Mouse (Mus musculus): ENCODE measurements around the gene Hist1h4n.
"Not testable (repeated sequence)": the region's sequence is repeated elsewhere in the genome, so short reads cannot be mapped to it uniquely, and the experiment has no call there.

Gene Hist1h4n

GRCm38 (mm10) chr13:21831418-21832394 lies at the start of gene Hist1h4n:
Gene Hist1h4n (minus strand): TSS chr13:21832196.
- peak; percentile 43 for DNase-seq

GRCm38 (mm10) chr13:21880735-21881134 lies 48.7 kb upstream of the Hist1h4n start:
- no peak for DNase-seq

DNA sequence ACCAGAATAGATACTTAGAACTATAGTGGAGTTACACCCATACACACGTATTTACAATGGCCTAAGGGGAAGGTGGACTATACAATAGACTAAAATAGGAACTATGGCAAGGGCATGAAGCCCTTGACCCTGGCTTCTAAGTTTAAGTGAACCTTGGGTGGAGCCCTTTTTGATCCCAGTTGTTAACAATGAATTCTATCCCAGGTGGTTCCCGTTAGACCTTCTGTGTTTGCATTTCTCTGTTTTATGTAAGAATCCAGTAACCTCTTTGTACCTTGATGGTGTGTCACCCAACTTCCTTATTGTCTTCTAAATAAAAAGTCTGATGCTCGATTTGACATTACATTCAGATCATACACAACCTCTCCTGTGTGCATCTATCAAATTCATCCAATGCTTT lies 33.5 kb upstream of the Hist1h4n start:
- not testable (repeated sequence) for DNase-seq

DNA sequence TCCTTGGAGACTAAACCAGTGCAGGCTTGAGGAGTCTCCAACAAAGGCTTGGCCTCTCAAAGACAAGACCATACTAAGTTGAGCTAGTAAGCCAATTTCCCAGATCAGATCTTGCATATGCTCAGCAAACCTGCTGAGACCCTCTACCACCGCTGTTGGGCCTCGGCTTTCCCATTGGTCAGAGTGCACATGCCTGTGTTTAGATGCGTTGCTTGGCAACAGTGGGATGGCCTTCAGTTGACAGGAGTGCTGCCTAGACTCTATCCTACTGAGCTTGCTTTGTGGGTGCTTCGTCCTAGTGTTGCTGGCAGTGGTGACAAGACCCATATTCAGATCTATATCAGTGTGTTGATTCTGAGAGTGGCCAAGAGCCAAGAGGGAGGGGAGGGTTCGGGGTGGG lies 29.6 kb upstream of the Hist1h4n start:
- no peak for DNase-seq

GRCm38 (mm10) chr13:21855698-21856162 lies 23.7 kb upstream of the Hist1h4n start:
- peak; percentile 31 for DNase-seq

- DNase-seq: peak; percentile 71
These were observed 23.1 kb upstream of the Hist1h4n start for GRCm38 (mm10) chr13:21855146-21855545.

- DNase-seq: no peak
These were observed 20.4 kb upstream of the Hist1h4n start for GRCm38 (mm10) chr13:21852215-21852945.

DNA sequence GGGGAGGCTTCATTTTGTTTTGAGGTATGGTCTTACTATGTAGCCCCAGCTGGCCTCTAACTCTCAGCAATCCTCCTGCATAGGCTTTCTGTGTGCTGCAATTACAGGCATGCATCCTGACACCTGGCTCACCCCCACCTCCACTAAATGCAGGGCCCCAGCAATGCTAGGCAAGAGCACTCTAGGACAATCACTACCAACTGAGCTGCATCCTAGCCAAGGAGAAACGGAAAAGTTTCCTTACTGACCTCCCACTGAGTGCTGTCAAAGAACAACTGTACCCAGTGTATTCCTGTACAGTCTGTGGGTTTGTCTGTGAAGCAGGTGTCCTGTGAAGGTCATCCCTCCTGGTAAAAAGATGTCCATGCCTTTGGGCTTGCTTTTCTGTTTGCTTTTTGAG lies 18.7 kb upstream of the Hist1h4n start:
- not testable (repeated sequence) for DNase-seq

DNA sequence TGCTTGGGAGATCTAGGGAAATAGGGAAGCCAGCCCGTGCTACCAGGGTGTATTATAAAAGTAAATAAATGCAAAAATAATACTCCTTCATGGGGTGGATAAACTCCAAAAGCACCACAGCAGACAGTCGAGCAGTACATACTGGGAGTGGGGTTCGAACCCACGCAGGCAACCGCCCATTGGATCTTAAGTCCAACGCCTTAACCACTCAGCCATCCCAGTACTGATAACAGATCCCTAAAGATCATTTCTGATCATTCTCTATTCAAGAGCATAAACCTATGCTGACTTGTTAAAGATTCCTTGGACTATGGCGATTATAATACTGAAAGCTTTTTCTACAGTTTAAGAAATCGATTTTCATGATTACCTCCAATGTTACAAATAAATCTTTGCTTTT lies 15.9 kb upstream of the Hist1h4n start:
- DNase-seq: no peak

- not testable (repeated sequence) for DNase-seq
These were observed 14.4 kb upstream of the Hist1h4n start for GRCm38 (mm10) chr13:21846356-21846755.

DNA sequence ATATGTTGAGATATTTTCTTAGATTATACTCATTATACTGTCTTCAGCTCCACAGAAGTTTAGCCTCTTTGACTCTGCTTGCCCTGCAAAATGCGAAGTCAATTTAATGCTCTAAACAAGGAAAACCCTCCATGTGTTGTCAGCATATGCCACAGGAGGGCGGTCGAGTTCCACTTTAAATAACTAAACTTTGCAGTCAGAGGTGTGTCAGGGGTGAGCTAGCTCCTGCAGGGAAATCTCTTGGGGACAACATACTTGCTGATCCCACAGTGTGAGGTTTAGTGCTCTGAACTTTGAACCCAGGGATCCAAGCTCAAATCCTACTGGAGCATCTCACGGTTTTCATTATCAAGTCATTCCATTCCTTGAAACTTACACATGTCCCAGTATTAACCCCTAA lies 8.5 kb upstream of the Hist1h4n start:
- DNase-seq: not testable (repeated sequence)

DNA sequence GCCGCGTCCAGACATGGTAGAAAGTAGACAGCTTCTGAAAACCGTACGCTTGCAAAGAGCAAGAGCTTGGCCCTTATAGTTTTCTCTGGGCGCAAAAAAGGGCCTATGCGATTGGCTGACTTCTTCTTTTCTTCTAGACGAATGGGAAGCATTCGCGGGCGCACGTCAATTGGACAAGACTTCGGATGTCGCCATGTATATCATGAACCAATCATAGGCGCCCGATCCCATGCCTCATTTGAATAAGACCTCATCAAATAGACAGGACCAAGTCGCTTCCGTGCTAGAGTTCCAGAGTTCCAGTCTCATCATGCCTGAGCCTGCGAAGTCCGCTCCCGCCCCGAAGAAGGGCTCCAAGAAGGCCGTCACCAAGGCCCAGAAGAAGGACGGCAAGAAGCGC lies 1.5 kb upstream of the Hist1h4n start, which contains the start of the genes Hist1h2ap and Hist1h2br:
Gene Hist1h2ap, minus strand, starts transcription at position 47 of the 400 bp plus-strand sequence.
Gene Hist1h2br, plus strand, starts transcription at position 283 of the 400 bp plus-strand sequence.
- DNase-seq: not testable (repeated sequence)

DNA sequence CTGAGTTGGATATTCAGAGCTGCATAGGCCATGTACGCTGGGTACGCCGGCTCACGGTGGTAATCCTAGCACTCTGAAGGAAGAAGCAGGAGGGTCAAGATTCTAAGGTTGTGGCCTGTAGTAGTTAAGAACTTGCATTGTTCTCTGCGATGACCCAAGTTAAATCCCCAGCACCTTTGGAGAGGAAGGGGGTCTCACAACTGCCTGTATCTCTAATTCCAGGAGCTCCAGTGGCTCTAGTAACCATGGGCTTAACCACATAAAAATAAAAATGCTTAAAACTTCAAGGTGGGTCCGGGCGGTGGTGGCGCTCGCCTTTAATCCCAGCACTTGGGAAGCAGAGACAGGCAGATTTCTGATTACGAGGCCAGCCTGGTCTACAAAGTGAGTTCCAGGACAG lies 1.7 kb downstream of the Hist1h4n start:
- DNase-seq: peak; percentile 17

DNA sequence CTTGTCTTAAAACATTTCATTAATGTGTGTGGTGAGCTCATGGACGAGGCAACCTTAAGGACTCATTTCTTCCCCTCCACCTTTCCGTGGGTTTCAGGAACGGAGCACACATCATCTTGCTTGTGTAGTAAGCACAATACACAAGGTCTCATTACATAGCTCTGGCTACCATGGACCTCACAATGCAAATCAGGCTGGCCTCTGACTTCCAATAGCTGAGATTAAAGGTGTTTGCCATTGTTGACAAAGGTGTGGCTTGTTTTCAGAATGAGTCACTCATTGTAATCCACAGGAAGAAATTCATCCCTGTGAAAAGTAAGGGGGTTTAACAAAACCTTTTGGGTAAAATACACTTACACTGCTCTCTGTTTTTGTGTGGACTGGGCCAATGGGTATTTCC lies 3.5 kb downstream of the Hist1h4n start:
- no peak for DNase-seq

- DNase-seq: not testable (repeated sequence)
These were observed 11.7 kb downstream of the Hist1h4n start for GRCm38 (mm10) chr13:21820082-21820890.

DNA sequence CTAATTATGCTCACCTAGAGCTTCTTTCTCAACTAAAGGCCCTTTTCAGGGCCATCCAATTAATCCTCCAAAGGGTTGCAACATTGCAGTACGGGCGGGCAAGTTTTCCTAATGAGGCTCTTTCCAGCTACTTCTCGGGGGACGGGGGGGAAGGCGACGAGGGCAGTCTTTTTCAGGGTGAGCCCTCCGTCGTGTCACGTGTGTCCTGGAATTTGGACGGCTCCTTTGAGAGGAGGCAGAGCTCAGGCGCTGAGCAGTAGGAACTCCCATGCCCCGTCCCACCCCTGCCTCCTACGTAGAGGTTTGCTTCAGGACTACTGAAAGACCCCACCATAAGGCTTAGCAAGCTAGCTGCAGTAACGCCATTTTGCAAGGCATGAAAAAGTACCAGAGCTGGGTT lies 19.9 kb downstream of the Hist1h4n start:
- DNase-seq: peak; percentile 23

DNA sequence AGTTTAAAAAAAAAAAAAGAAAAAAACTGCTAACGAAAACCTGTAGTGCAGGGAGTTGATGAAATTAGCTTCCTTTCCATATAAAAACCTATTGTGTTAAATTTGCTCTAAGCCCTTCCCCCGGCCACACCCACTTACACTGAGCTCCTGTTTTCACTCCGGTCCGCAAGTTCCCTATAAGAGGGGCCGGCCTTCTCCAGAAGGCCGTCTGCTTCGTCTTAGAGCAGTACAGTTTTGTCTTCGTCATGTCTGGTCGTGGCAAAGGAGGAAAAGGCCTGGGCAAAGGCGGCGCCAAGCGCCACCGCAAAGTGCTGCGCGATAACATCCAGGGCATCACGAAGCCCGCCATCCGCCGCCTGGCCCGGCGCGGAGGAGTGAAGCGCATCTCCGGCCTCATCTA lies 20.5 kb downstream of the Hist1h4n start, which contains the start of gene Hist1h4m:
Gene Hist1h4m, plus strand, starts transcription at position 208 of the 400 bp plus-strand sequence.
- DNase-seq: peak; percentile 59

- not testable (repeated sequence) for DNase-seq
These were observed 20.9 kb downstream of the Hist1h4n start for GRCm38 (mm10) chr13:21811074-21811473.

DNA sequence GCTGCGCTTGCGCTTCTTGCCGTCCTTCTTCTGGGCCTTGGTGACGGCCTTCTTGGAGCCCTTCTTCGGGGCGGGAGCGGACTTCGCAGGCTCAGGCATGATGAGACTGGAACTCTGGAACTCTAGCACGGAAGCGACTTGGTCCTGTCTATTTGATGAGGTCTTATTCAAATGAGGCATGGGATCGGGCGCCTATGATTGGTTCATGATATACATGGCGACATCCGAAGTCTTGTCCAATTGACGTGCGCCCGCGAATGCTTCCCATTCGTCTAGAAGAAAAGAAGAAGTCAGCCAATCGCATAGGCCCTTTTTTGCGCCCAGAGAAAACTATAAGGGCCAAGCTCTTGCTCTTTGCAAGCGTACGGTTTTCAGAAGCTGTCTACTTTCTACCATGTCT lies 21.9 kb downstream of the Hist1h4n start, which contains the start of the genes Hist1h2bq and Hist1h2ao:
Gene Hist1h2bq, minus strand, starts transcription at position 125 of the 400 bp plus-strand sequence.
Gene Hist1h2ao, plus strand, starts transcription at position 393 of the 400 bp plus-strand sequence.
- not testable (repeated sequence) for DNase-seq

GRCm38 (mm10) chr13:21803058-21803457 lies 28.9 kb downstream of the Hist1h4n start:
- not testable (repeated sequence) for DNase-seq

DNA sequence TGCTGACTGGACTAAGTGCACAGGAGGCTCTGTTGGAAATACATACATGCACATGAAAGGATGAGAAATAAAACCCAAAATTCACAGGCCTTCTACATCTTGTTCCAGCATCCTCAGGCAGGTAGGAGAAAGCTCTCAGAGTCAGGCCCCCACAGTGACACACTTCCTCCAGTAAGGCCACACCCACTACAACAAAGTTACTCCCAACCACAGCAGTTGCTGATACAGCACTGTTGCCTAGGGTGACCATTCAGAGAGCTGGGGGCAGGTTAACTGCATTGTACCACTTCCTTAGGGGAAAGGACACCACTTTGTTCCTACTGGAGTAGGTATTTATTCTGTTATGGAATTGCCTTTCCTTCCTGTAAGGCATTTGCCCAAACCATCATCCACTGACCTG lies 34.8 kb downstream of the Hist1h4n start:
- DNase-seq: not testable (repeated sequence)

GRCm38 (mm10) chr13:21795584-21795983 lies 36.4 kb downstream of the Hist1h4n start:
- DNase-seq: no peak

Measured in thymus, postnatal 4 days (tissue).